Mouse (Mus musculus): ENCODE measurements around the gene Arrdc2.

The Arrdc2 gene

GRCm38 (mm10) chr8:70806541-70806940 lies 33.0 kb downstream of the Arrdc2 start:
- no peak for DNase-seq

- peak; percentile 54 to 76 for DNase-seq
Observed at GRCm38 (mm10) chr8:70804481-70805206, 34.9 kb downstream of the Arrdc2 start, which contains the start of gene Mast3. TSS of gene Mast3 (minus strand) at chr8:70805054.

GRCm38 (mm10) chr8:70803761-70804480 lies 35.6 kb downstream of the Arrdc2 start:
- DNase-seq: no peak

GRCm38 (mm10) chr8:70802786-70803510 lies 36.6 kb downstream of the Arrdc2 start:
- DNase-seq: no peak

- no peak for DNase-seq
Observed at GRCm38 (mm10) chr8:70801830-70802229, 37.7 kb downstream of the Arrdc2 start.

GRCm38 (mm10) chr8:70801156-70801555 lies 38.4 kb downstream of the Arrdc2 start:
- DNase-seq: no peak

- DNase-seq: no peak
Observed at GRCm38 (mm10) chr8:70800648-70801047, 38.9 kb downstream of the Arrdc2 start.

- DNase-seq: no peak
Observed at GRCm38 (mm10) chr8:70798281-70798680, 41.2 kb downstream of the Arrdc2 start.

- DNase-seq: peak; percentile 67 to 79
Observed at GRCm38 (mm10) chr8:70797081-70798070, 42.1 kb downstream of the Arrdc2 start.

- DNase-seq: no peak
Observed at GRCm38 (mm10) chr8:70796403-70797080, 43.0 kb downstream of the Arrdc2 start.

GRCm38 (mm10) chr8:70795370-70795769 lies 44.1 kb downstream of the Arrdc2 start:
- DNase-seq: no peak

GRCm38 (mm10) chr8:70794215-70794614 lies 45.3 kb downstream of the Arrdc2 start:
- DNase-seq: no peak

GRCm38 (mm10) chr8:70792700-70793099 lies 46.8 kb downstream of the Arrdc2 start:
- peak in 1 of 2 experiments; percentile 67 for DNase-seq

- DNase-seq: peak; percentile 82 to 89
Observed at GRCm38 (mm10) chr8:70791975-70792691, 47.4 kb downstream of the Arrdc2 start.

- DNase-seq: no peak
Observed at GRCm38 (mm10) chr8:70791294-70791701, 48.2 kb downstream of the Arrdc2 start.

GRCm38 (mm10) chr8:70790846-70791245 lies 48.7 kb downstream of the Arrdc2 start:
- no peak for DNase-seq

GRCm38 (mm10) chr8:70789046-70789445 lies 50.5 kb downstream of the Arrdc2 start:
- DNase-seq: no peak

GRCm38 (mm10) chr8:70787941-70788667 lies 51.4 kb downstream of the Arrdc2 start:
- peak; percentile 86 to 89 for DNase-seq

GRCm38 (mm10) chr8:70787051-70787445 lies 52.5 kb downstream of the Arrdc2 start:
- no peak for DNase-seq
